Mouse (Mus musculus) neural tube, embryonic 10.5 days (tissue): ENCODE results near the gene Ptpdc1.

ENCODE experiments used
- DNase-seq: peaks from one replicate; pipeline ENCODE4 v3.0.0-alpha.2; 2017; ENCODE audit warnings: low spot score; ENCODE audit errors: extremely low spot score

Gene Ptpdc1

DNA sequence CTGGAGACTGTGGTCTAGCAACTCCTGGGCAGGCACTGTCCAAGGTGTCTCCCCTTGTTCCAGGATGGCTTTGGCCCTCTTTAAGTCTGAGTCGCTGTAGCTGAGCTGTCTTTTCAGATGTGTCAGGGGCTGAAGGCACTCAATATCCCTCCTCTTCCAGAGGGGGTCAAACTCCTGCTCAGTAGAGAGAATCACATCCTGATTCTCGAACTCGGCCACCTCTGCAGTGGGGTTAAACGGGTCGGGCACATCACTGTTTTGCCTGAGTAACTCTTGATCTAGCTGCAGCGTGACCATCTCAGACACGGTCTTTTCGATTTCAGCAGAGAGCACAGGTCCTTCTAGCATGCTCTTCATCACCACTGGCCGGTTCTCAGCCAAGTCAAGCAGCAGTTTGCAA is 39.0 kb downstream of the Ptpdc1 start:
- no peak for DNase-seq

DNA sequence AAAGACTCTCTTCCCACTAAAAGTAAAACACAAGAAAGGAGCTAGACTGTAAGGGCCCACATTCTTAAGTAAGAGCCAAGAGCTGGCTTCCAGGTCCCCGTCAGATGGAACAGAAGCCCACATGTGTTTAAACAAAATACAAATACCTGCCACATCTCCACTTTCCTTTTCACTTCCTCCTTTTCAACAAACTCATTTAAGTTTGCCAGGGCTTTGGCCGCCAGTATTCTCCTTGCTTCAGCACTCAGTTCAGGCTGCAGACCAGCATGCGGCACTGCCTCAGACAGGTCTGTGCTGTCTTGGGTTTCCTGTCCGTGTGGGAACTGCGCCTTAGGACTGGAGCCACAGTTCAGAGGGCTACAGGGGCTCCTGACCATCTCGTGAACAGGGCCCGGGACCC is 39.7 kb downstream of the Ptpdc1 start:
- DNase-seq: no peak

DNA sequence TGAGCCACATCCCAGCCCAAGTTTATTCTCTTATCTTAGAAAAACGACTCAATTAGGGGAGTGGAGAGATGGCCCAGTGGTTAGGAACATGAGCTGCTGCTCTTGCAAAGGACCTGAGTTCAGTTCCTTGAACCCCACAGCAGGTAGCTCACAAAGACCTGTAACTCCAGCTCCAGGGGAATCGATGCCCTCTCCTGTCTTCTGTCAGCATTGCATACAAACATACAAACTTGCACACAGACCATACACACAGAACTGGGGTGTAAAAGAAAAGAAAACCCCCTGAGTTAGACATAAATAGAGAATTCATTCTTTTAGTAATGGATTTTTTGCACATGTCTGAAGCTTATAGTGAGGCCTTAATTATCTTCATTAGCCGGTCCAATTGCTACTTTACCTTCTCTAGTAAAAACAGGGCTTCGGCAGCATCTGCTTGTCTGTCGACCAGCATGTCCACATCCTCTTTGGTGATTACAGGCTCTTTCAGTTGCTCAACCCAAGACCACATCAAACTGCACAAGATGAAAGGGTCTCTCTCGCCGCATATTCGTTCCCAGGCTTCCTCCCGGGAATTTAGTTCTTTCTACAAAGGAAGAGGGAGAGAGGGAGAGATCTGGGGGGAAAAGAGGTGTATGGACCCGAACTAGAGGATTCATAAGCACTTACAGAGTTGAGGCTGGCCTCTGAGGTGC is 42.6 kb downstream of the Ptpdc1 start:
- DNase-seq: no peak

DNA sequence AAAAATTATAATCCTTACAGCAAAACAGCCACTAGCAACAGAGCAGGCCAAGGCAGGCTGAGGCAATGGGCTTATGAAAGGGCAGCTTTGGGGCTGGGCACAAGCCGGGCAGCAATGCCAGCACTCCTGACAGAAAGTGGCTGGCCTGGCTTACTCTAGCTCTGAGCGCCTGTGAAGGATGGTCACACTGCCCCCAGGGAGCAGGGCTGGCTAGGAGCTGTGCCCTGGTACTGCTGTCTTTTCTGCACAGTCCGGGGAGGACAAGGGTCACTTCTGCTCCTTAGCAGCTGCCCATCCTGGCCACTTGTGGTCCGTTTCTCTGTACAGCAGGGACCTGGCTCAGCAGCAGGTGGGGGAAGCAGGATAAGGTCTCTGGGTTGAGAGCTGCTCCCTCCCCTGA is 46.8 kb downstream of the Ptpdc1 start:
- no peak for DNase-seq

DNA sequence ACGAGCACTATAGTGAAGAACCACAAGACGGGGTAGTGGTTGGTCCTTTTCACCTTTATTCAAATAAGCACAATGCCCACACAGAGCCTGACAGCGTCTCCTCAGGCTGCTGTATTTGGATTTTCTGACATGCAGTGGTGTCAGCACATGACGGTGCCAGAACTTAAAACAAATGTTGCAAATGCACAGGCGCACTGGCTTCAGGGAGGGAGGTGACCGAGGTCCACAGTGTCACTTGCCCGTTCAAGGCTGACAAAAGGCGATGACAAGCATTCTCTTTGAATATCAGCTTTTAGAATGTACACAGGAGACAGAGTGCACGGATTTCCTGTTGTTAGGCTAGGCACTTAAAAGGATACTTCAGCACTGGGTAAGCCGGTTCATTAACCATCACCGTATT is 47.6 kb downstream of the Ptpdc1 start:
- no peak for DNase-seq

DNA sequence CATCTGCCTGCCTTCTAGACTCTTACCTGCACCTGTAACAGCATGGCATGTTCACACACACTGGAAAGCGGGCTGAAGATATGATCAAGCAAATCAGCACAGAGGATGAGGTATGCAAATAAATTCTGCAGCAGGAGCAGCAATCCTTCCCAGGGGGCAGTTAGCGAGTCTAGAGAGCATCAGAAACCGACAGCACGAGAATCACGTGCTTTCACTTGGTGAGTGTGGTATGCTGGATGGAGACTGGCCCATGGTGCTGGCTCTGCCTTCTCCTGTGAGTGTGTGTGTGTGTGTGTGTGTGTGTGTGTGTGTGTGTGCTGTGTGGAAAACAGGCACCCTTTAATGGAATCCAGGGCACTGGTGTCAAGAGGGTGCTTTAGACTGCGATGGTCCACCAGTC is 48.5 kb downstream of the Ptpdc1 start:
- no peak for DNase-seq

DNA sequence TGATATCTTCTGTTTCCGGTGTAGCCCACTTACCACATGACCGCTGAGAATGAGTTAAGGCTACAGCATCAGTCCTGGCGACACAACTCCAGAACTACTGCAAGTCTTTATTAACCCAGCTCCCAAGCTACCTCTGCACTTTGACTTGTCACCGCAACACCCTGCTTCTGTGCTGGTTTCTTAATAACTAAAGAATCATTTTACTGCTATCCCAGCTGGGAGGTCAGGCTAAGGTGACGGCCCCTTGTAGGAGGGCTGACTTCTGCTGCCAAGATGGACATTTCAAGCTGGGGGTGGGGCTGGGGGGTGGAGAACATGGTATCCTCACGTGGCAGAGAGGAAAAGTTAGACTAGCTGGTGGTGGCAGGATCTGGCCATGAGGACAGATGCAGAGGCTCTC is 50.7 kb downstream of the Ptpdc1 start:
- DNase-seq: no peak

DNA sequence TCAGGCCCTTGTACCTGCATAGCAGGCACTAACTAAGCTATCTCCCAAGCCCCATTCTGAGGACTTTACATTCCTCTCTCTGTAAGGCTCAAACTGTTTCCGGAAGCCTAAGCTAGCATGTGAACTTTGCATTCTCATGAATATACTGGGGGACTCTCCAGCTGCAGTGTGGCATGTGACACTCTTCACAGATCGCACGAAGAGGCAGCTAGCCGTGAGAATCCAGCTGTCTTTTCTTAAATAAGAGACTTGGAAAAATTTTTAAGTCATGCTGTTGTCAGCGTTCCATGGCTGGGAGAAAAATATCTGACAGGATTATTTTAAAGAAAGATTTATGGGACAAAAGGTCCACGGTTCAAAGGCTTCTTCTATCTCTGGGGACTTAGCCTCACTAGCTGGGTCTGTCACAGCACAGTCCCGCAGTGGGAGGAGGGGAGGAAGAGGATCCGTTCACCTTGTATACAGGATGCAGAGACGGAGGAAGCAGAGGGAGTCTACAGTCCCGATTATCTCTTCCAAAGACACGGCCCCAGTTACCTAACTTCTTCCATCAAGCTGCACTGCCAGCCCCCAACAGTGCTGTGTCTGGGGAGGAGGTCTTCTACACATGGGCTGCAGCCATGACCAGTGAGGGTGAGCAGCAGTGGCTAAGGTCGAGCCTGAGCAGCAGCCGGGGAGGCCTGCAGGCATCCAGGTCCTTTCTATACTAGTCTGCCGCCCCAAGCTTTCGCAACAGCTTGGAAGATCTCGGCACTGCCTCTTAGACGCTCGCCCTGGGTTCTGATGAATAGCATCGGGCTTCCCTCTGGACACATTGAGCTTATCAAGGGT is 51.7 kb downstream of the Ptpdc1 start:
- no peak for DNase-seq

DNA sequence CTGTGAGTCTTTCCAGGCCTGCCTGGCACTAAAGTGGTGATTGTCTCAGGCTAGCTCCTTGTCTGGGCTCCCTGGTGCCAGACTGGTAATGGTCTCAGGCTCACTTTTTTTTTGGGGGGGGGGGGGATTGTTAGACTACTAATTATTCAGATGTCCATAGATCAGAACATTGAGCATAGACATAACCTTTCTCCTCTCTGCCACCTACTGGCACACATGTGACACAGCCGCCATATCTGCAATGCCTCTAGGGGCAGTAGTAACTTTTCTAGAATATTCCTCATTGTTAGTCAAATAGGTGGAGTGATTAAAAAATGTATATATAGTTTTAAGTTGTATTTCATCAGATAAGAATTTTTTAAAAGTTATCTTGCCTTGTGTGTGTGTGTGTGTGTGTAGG is 53.3 kb downstream of the Ptpdc1 start:
- no peak for DNase-seq

DNA sequence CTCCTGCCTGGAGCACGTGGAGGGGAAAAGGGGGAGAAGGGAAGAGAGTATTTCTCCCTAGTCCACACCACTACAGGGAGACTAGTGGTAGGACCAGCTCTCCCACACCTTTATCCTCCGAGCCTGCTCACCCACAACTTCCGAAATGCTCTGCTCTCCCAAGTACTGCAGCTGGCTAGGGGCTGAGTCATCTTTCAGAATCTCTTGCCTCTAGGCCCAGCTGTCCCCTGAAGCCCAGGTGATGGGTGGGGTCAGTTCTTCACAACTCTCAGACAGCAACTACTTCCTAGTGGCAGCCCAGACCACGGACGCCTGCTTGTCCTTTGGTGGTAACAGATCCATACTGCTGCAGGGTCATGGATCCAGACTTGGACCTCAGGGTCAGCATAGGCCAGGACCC is 54.2 kb downstream of the Ptpdc1 start:
- DNase-seq: no peak

DNA sequence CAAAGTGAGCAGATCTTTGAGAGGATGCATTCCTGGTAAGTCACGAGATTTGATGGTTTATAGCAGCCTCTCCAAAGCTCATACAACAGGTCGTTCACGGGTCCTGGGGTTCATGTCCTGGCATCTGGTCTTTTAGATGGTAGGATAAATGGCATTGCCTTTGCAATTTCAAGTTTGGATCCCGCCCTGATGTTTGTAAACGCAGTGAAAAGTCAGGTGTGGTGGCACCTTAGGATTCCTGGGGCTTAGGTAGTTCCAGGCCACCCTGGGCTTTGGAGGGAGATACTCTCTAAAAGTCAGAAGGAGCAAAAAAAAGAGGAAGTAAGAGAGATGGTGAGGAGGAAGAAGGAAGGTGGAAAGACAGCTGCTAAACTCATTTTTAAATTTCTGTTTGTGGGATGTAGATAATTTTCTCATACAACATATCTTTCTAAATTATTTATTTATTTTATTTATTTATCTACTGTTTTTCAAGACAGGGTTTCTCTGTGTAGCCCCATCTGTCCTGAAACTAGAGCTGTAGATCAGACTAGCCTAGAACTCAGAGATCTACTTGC is 55.8 kb downstream of the Ptpdc1 start:
- no peak for DNase-seq

DNA sequence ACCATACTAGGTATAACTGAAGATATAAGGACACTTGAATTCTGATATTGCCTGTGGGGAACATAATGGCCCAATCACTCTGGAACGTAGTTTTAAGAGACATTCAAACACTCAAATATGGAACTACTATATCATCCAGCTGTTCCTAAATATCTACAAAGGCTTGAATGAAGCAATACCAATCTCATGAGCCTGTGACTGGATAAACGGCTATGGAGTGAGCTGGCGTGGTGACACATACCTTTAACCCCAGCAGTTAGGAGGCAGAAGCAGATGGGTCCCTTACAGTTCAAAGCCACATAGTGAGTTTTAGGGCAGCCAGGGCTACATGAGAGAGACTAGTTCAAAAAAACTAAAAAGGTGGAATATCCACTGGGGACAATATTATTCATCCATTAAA is 57.8 kb downstream of the Ptpdc1 start:
- no peak for DNase-seq

DNA sequence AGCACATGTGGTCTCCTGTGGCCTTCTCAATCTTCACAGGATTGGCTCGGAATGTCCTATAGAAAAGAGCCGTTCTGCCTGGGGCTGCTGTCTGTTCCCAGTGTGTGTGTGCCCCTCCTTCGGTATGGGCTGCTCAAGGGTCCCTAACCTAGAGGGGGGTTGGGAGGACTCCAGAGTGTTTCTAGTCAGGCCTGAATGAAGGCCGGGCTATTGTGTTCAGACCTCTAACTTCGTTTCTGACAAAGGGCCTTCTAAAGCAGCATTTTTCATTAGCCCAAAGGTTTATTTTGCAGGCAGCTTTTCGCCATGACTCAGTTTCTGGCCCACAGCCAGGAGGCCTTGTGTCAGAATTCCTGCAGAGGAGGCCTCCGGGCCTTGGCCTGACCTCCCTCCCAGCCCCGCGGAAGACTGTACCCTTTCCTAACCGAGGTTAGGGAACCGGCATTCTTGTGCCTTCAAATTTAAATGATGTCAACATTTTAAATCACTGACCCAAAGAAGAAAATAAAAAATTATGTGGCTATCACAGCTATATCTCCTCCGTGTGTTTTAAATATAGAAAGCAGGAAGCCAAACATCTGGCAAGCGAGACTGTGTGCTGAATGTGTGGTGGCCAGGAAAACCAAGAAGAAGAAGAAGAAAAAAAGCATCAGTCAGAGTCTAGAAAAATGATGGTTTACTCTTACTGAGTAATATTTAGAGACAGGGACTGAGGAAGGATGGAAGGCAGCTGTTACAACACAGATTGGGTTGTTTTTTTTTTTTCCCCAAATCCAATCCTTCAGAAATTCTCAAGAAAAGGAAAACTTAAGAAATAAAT is 59.1 kb downstream of the Ptpdc1 start:
- peak; percentile 32 for DNase-seq

DNA sequence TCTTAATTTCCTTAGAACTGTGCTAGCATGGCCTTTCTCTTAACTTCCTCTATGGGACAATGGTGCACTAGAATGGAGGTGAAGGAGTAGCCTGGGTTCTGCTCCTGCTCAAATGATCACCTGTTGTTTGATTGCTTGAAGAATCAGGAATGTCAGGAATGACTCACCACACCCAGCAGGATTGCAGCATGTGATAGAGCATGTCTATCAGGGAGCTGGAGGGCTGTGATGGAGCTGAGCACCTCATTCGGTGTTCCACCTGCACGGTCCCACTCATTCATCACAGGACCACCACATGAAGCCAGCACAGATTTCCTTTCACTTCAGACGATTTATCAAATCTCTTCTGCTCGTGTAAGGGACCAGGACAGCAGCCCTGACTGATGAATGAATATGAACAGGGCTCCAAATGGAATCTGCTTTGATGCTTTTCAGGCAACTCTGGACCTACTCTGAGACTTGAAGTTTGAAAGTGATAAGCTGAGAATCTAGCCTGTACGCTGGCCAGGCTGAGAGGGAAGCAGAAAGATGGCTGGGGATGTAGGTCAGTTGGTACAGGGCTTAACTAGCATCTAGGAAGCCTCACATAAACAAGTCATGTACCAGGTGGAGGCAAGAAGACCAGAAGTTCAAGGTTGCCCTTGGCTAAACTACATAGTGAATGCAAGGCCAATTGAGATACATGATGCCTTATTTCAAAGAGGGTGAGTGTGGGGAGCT is 60.4 kb downstream of the Ptpdc1 start:
- no peak for DNase-seq

DNA sequence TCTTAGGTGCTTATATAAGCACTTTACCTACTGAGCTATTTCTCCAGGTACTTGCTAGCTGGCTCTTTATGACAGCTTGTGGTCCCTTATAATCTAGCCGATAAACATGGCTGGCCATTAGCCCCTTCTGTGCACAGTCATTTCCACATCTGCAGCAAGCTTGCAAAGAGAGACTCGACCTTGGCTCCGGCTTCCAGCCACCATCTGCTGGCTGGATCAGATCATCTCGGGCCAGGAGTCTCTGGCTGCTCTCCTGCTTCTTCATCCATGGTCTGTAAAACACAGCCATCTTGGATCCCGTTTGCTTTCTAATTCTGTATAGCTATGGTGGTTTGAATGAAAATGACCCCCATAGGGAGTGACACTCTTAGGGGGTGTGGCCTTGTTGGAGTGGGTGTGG is 63.1 kb downstream of the Ptpdc1 start:
- DNase-seq: no peak

DNA sequence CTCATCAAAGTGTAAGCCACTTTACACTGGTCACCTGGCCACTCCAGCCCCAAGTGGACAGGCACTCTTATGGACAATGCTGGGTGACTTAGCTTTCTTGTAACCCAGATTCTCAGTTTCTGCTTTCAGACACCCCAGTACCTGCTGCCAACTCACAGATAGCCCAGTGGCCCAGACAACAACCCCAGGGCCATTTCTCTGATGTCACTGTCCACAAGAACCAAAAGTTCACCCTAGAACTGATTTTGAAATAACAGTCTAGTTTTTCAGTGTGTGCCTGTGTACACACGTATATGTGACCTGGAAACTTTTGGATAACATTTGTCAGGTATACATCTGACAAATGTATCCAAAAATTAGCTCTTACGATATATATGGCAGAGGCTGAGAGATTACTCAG is 64.0 kb downstream of the Ptpdc1 start:
- no peak for DNase-seq

DNA sequence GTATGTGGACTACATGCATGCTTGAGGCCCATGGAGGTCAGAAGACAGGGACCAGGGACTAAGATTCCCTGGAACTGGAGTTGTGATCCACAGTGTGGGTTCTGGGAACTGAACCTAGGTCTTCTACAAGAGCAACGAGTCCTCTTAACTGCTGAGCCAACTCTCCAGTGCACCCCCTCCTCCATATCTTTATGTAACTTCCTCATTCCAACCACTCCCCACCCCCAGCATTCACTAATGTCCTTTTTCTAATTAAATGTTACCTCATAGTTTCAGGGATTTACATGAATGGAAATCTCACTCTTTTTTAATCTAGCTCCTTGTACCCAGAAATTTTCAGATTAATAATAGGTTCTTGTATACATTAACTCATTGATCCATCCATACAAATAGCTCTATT is 69.5 kb downstream of the Ptpdc1 start:
- no peak for DNase-seq

DNA sequence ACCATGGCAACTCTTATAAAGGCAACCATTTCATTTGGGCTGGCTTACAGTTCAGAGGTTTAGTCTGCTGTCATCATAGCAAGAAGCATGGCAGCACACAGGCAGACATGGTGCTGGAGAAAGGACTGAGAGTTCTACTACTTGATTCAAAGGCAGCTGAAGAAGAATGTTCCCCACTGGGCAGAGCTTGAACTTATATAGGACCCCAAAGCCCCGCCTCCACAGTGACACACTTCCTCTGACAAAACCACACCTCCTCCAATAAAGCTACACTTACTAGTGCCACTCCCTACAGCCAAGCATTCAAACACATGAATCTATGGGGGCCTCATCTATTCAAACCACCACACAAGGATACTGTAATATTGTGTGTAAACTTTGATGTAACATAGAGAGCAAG is 70.9 kb downstream of the Ptpdc1 start:
- DNase-seq: no peak

DNA sequence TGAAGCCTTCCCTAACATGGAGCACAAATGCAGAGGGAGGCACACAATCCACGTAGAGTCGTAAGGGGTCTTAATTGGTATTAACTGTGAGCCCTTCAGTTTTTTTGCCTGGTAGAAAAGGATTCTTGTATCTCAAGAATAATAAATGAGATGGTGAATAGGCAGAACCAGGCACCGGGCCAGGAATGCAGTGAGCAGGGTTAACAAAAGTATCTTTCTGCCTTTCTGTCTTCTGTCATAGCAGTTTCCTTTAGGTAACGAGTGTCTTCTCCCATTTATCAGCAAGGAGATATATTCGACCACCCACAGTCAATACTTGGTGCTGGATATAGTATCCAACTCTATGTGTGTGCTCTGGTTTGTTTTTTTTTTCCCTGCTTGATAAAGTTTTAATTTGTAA is 72.0 kb downstream of the Ptpdc1 start:
- DNase-seq: no peak

DNA sequence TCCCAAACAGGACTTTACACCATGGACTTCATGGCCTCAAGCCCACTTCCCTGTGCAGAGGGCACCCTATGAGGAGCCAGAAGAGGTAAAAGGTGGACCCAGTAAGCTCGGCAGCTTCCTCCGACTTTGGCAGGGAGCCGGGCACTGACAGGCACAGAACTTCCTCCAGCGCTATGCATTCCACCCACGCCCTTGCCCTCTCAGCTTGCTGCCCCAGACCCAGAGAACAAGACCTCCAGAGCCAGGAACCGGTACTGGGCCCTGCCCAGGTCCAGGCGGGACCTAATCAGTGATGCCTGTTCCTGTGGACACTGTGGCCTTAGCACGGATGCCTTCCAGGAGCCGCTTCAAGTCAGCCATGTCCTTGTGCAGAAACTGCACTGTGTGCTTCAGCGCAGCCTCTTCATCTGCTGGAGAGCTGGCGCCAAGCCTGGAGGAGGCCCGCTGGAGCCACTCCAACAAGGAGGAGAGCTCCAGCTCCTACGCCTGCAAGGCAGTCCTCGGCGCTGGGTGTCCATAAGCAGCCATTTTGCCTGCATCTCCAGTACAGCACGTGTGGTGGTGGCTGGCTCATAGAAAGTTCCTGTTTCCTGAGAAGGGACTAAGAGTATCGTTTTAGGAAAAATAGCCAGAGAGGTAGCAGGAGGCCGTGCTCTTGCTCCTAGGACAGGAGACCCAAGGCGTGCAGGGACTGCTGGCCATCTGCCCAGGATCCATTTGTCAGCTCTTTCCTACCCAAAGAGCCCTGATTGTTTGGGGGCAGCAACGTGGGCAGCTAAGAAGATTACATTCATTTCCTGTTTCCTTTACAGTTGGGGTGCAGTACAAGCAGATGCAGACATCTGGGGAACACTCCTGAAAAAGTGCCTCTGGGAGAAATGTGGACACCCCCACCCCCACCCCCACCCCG is 73.0 kb downstream of the Ptpdc1 start:
- DNase-seq: no peak
